Mouse (Mus musculus): ENCODE measurements around the gene Ppp4r3b. TPM values are rescaled to one million over a fixed set of nuclear protein-coding genes. Genes with fewer than 3 reads are reported as not detected.

Gene Ppp4r3b
- polyA plus RNA-seq, 2 experiments: 10.1 to 35.0 TPM

- H3K36me3 ChIP-seq (replicated peaks; ENCODE audit: control insufficient read depth, insufficient read depth, low read depth): peaks cover 5% of the 10 kb centered on the region
Observed at GRCm38 (mm10) chr11:29148901-29149300, 23.8 kb upstream of the Ppp4r3b start.

DNA sequence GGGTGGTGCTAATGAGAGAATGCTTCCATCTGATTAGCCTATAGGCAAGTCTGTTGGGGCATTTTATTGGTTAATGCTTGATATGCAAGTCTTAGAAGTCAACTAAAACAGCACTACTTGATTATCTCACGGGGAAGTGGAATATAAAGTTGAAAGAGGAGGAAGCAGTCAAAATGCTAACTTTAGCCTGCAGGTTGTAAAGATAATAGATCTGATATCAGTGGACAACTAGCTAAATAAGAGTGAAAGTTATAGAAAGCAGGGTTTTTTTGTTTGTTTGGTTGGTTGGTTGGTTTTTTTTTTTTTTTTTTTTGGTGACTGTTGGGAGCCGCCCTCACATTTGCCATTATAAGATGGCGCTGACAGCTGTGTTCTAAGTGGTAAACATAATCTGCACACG, 9.1 kb upstream of the Ppp4r3b start:
- Histone ChIP-seq H3K4me3 (ENCODE audit: insufficient read depth in 1 of 2, low read depth in 2 of 2, low read length in 2 of 2) (no peak overlapping the region), H3K4me1 (replicated peaks; ENCODE audit: control insufficient read depth in 2 of 2, insufficient read depth in 2 of 2, low read length in 1 of 2) (no peaks in the 10 kb centered on the region; a peak in 1 of 4 replicates), H3K27ac (no peak overlapping the region), H3K9me3 (ENCODE audit: control insufficient read depth, low read length) (no peaks in the 10 kb centered on the region), H3K4me2 (ENCODE audit: low read depth) (no peak overlapping the region), H3K27me3 (ENCODE audit: control insufficient read depth, insufficient read depth, low read length) (no peaks in the 10 kb centered on the region), H3K9ac (replicated peaks) (no peak overlapping the region), H3K36me3 (replicated peaks; ENCODE audit: control insufficient read depth, insufficient read depth, low read depth) (peaks cover 4% of the 10 kb centered on the region)
- no peak for ATAC-seq (ENCODE audit: insufficient read depth)
- TF ChIP-seq CTCF (IDR thresholded peaks at IDR 0.05; ENCODE audit: low read depth) (no peak), EP300 (IDR thresholded peaks at IDR 0.05; ENCODE audit: low read depth) (no peak)
- no peak for DNase-seq (ENCODE audit: low read depth in 3 of 3, low spot score in 3 of 3)
- WGBS (ENCODE audit: insufficient replicate concordance): 72% methylated on average over 4 of the region's 4 CpGs

More at GRCm38 (mm10) chr11:29148901-29149300, 23.8 kb upstream of the Ppp4r3b start:
- Histone ChIP-seq H3K27ac (no peak overlapping the region), H3K9me3 (ENCODE audit: control insufficient read depth, low read length) (no peaks in the 10 kb centered on the region), H3K9ac (replicated peaks) (no peak overlapping the region), H3K4me1 (replicated peaks; ENCODE audit: control insufficient read depth in 2 of 2, insufficient read depth in 2 of 2, low read length in 1 of 2) (no peaks in the 10 kb centered on the region), H3K4me3 (ENCODE audit: insufficient read depth in 1 of 2, low read depth in 2 of 2, low read length in 2 of 2) (no peak overlapping the region), H3K27me3 (ENCODE audit: control insufficient read depth, insufficient read depth, low read length) (no peaks in the 10 kb centered on the region), H3K4me2 (ENCODE audit: low read depth) (no peak overlapping the region)
- DNase-seq (ENCODE audit: low read depth in 3 of 3, low spot score in 3 of 3) (no peak), ATAC-seq (ENCODE audit: insufficient read depth) (no peak)
- TF ChIP-seq CTCF (IDR thresholded peaks at IDR 0.05; ENCODE audit: low read depth) (no peak), EP300 (IDR thresholded peaks at IDR 0.05; ENCODE audit: low read depth) (no peak)
- WGBS (ENCODE audit: insufficient replicate concordance): 68% methylated on average over 2 of the region's 2 CpGs

DNA sequence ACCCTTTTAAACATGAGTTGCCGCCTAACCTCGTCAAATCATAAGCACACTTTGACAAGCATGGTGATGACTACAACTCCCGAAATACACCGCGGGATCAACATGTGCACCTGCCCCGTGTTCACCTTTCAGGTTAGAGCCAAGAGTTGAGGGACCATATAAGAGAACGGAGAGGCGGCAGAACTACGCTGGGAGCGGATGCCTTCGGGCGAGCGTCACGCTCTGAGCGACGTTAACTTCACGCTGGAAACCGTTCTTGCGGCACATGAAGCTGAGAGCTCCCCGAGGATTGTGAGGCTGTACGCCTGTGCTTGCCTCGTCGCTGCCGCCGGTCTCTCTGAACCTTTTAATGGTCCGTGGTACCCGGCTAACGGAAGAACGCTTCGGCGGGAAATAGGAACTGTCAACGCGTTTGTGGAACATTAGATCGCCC, 715 bp upstream of the Ppp4r3b start:
- Histone ChIP-seq H3K27ac (peak overlapping the region; percentile 95), H3K9ac (replicated peaks) (peak overlapping the region; percentile 100), H3K9me3 (ENCODE audit: control insufficient read depth, low read length) (no peaks in the 10 kb centered on the region), H3K4me1 (replicated peaks; ENCODE audit: control insufficient read depth in 2 of 2, insufficient read depth in 2 of 2, low read length in 1 of 2) (peaks cover 4 to 7% of the 10 kb centered on the region in 2 experiments), H3K27me3 (ENCODE audit: control insufficient read depth, insufficient read depth, low read length) (no peaks in the 10 kb centered on the region), H3K4me3 (ENCODE audit: insufficient read depth in 1 of 2, low read depth in 2 of 2, low read length in 2 of 2) (peak overlapping the region; percentile 97 to 99), H3K36me3 (replicated peaks; ENCODE audit: control insufficient read depth, insufficient read depth, low read depth) (no peaks in the 10 kb centered on the region), H3K4me2 (ENCODE audit: low read depth) (peak overlapping the region; percentile 92)
- under 1% methylated on average over 34 of the region's 34 CpGs for WGBS (ENCODE audit: insufficient replicate concordance)
- peak; percentile 7 for ATAC-seq (ENCODE audit: insufficient read depth)
- DNase-seq (ENCODE audit: low read depth in 3 of 3, low spot score in 3 of 3): peak; percentile 40 to 63 (median 52)
- TF ChIP-seq CTCF (IDR thresholded peaks at IDR 0.05; ENCODE audit: low read depth): no peak
- TF ChIP-seq EP300 (IDR thresholded peaks at IDR 0.05; ENCODE audit: low read depth): no peak

DNA sequence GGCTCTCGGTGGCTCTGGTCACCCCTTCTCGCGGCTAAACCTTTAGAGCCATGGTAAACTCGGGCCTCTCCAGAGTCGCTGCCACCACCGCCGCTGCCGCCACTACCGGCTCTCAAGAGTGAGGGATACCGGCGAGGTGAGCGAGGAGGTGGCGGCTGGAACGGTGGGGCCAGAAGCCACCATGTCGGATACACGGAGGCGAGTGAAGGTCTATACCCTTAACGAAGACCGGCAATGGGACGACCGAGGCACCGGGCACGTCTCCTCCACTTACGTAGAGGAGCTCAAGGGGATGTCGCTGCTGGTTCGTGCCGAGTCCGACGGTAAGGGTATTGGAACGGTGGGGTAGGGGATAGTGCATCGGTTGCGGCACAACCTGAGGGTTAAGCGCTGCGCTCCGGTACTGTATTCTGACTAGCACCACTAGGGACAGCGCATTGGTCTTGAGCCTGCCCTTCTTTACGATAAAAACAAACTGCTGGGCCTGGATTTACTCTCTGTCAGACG, 488 bp downstream of the Ppp4r3b start:
- peak overlapping the region; percentile 95 for H3K27ac ChIP-seq
- ATAC-seq (ENCODE audit: insufficient read depth): peak; percentile 70
- peak overlapping the region; percentile 97 to 99 for H3K4me3 ChIP-seq (ENCODE audit: insufficient read depth in 1 of 2, low read depth in 2 of 2, low read length in 2 of 2)
- no peaks in the 10 kb centered on the region for H3K9me3 ChIP-seq (ENCODE audit: control insufficient read depth, low read length)
- peak overlapping the region; percentile 92 for H3K4me2 ChIP-seq (ENCODE audit: low read depth)
- peak; percentile 64 to 71 (median 66) for DNase-seq (ENCODE audit: low read depth in 3 of 3, low spot score in 3 of 3)
- under 1% methylated on average over 38 of the region's 38 CpGs for WGBS (ENCODE audit: insufficient replicate concordance)
- no peaks in the 10 kb centered on the region for H3K36me3 ChIP-seq (replicated peaks; ENCODE audit: control insufficient read depth, insufficient read depth, low read depth)
- peaks cover 4 to 7% of the 10 kb centered on the region in 2 experiments for H3K4me1 ChIP-seq (replicated peaks; ENCODE audit: control insufficient read depth in 2 of 2, insufficient read depth in 2 of 2, low read length in 1 of 2)
- no peaks in the 10 kb centered on the region for H3K27me3 ChIP-seq (ENCODE audit: control insufficient read depth, insufficient read depth, low read length)
- TF ChIP-seq CTCF (IDR thresholded peaks at IDR 0.05; ENCODE audit: low read depth) (peak; percentile 83), EP300 (IDR thresholded peaks at IDR 0.05; ENCODE audit: low read depth) (no peak)
- H3K9ac ChIP-seq (replicated peaks): peak overlapping the region; percentile 100

- WGBS (ENCODE audit: insufficient replicate concordance): 2% methylated on average over 13 of the region's 13 CpGs
- H3K4me2 ChIP-seq (ENCODE audit: low read depth): peak overlapping the region; percentile 92
- peaks cover 4 to 7% of the 10 kb centered on the region in 2 experiments for H3K4me1 ChIP-seq (replicated peaks; ENCODE audit: control insufficient read depth in 2 of 2, insufficient read depth in 2 of 2, low read length in 1 of 2)
- H3K27me3 ChIP-seq (ENCODE audit: control insufficient read depth, insufficient read depth, low read length): no peaks in the 10 kb centered on the region
- H3K4me3 ChIP-seq (ENCODE audit: insufficient read depth in 1 of 2, low read depth in 2 of 2, low read length in 2 of 2): peak overlapping the region; percentile 97 to 99
- TF ChIP-seq EP300 (IDR thresholded peaks at IDR 0.05; ENCODE audit: low read depth): no peak
- TF ChIP-seq CTCF (IDR thresholded peaks at IDR 0.05; ENCODE audit: low read depth): no peak
- DNase-seq (ENCODE audit: low read depth in 3 of 3, low spot score in 3 of 3) (peak in 1 of 3 experiments; percentile 26), ATAC-seq (ENCODE audit: insufficient read depth) (peak; percentile 1; the same call in 1 of the 2 replicates)
- no peaks in the 10 kb centered on the region; the same call in 1 of the 2 replicates for H3K36me3 ChIP-seq (replicated peaks; ENCODE audit: control insufficient read depth, insufficient read depth, low read depth)
- H3K9ac ChIP-seq (replicated peaks): peak overlapping the region; percentile 100
- H3K9me3 ChIP-seq (ENCODE audit: control insufficient read depth, low read length): no peaks in the 10 kb centered on the region
- H3K27ac ChIP-seq: peak overlapping the region; percentile 95
Observed at GRCm38 (mm10) chr11:29173706-29174436, 1.2 kb downstream of the Ppp4r3b start.

All from liver, embryonic 14.5 days (tissue).